Mouse (Mus musculus): ENCODE data around the gene Gars. TPM values are rescaled to one million over a fixed set of nuclear protein-coding genes. Genes with fewer than 3 reads are reported as not detected.

The Gars gene
- polyA plus RNA-seq, 1 experiment from 2014 or later = 172 TPM

DNA sequence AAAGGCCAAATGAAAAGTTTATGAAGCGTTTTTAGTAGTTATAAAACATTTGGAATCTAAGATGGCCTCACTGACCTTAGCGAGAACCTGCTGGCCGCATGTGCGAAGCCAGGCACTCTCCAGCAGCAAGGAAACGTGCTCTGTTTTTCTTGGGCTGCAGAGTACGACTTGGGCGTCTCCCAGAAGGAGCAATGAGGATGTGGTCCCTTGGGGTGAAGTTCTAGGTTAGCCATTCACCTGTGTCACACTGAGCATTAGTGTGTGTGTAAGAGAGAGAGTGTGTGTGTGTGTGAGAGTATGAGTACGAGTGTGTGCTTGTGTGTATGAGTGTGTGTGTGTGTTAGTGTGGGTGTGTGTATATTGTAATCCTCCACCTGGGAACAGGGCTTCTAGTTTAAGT lies 5.4 kb downstream of the Gars start:
- Histone ChIP-seq H3K9ac (ENCODE audit: low read length) (no peak overlapping the region), H3K27ac (replicated peaks; ENCODE audit: low read depth, low read length) (no peak overlapping the region), H3K4me1 (ENCODE audit: control insufficient read depth, insufficient read depth, low read length) (peaks cover 6% of the 10 kb centered on the region; the same call in 1 of the 2 replicates), H3K9me3 (ENCODE audit: control insufficient read depth, low read length) (no peaks in the 10 kb centered on the region), H3K36me3 (ENCODE audit: control insufficient read depth, insufficient read depth, low read length) (peaks cover 3% of the 10 kb centered on the region; the same call in 1 of the 2 replicates), H3K27me3 (ENCODE audit: control insufficient read depth, insufficient read depth, low read length) (no peaks in the 10 kb centered on the region), H3K4me3 (ENCODE audit: low read depth, low read length) (no peak overlapping the region), H3K4me2 (ENCODE audit: low read depth, severe bottlenecking) (no peak overlapping the region)
- ATAC-seq (ENCODE audit: insufficient number of reproducible peaks, low FRiP score, low TSS enrichment, low read depth) = no peak
- WGBS = 82% methylated on average over 8 of the region's 8 CpGs
- DNase-seq (ENCODE audit: low spot score) = no peak

GRCm38 (mm10) chr6:55044542-55044941 lies 6.7 kb downstream of the Gars start:
- DNase-seq (ENCODE audit: low spot score) (no peak), ATAC-seq (ENCODE audit: insufficient number of reproducible peaks, low FRiP score, low TSS enrichment, low read depth) (no peak)
- Histone ChIP-seq H3K4me3 (ENCODE audit: low read depth, low read length) (no peak overlapping the region), H3K36me3 (ENCODE audit: control insufficient read depth, insufficient read depth, low read length) (peaks cover 3% of the 10 kb centered on the region; the same call in 1 of the 2 replicates), H3K27me3 (ENCODE audit: control insufficient read depth, insufficient read depth, low read length) (no peaks in the 10 kb centered on the region), H3K27ac (replicated peaks; ENCODE audit: low read depth, low read length) (no peak overlapping the region), H3K9me3 (ENCODE audit: control insufficient read depth, low read length) (no peaks in the 10 kb centered on the region), H3K9ac (ENCODE audit: low read length) (no peak overlapping the region), H3K4me1 (ENCODE audit: control insufficient read depth, insufficient read depth, low read length) (no peaks in the 10 kb centered on the region), H3K4me2 (ENCODE audit: low read depth, severe bottlenecking) (no peak overlapping the region)
- 80% methylated on average over 5 of the region's 5 CpGs for WGBS

DNA sequence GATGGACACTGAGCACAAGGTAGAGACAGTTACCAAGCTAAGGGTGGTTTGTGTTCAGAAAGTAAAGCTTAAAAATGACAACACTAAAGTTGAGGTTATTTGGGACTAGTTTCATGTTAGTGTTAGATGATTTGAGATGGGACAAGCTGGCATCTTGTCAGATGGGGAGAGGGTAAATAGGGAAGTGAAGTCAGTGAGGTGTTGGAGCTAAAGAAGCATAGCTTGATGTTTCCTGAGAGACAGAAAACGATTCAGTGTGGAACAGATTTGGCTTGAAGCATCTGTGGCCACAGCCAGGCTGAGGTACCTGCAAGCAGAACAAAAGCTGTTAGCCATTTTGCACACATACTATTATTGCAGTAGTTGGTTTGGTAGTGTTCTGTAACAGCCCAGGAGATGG lies 7.5 kb downstream of the Gars start:
- 72% methylated on average over 1 of the region's 1 CpGs for WGBS
- Histone ChIP-seq H3K4me3 (ENCODE audit: low read depth, low read length) (no peak overlapping the region), H3K27me3 (ENCODE audit: control insufficient read depth, insufficient read depth, low read length) (no peaks in the 10 kb centered on the region), H3K4me2 (ENCODE audit: low read depth, severe bottlenecking) (no peak overlapping the region), H3K36me3 (ENCODE audit: control insufficient read depth, insufficient read depth, low read length) (peaks cover 3% of the 10 kb centered on the region; the same call in 1 of the 2 replicates), H3K4me1 (ENCODE audit: control insufficient read depth, insufficient read depth, low read length) (no peaks in the 10 kb centered on the region), H3K9me3 (ENCODE audit: control insufficient read depth, low read length) (no peaks in the 10 kb centered on the region), H3K27ac (replicated peaks; ENCODE audit: low read depth, low read length) (no peak overlapping the region), H3K9ac (ENCODE audit: low read length) (no peak overlapping the region)
- ATAC-seq (ENCODE audit: insufficient number of reproducible peaks, low FRiP score, low TSS enrichment, low read depth) (no peak), DNase-seq (ENCODE audit: low spot score) (no peak)

GRCm38 (mm10) chr6:55049186-55049585 lies 11.4 kb downstream of the Gars start:
- no peaks in the 10 kb centered on the region for H3K27me3 ChIP-seq (ENCODE audit: control insufficient read depth, insufficient read depth, low read length)
- H3K4me2 ChIP-seq (ENCODE audit: low read depth, severe bottlenecking) = no peak overlapping the region
- no peak overlapping the region for H3K4me3 ChIP-seq (ENCODE audit: low read depth, low read length)
- peaks cover 12% of the 10 kb centered on the region for H3K36me3 ChIP-seq (ENCODE audit: control insufficient read depth, insufficient read depth, low read length)
- no peak overlapping the region for H3K9ac ChIP-seq (ENCODE audit: low read length)
- no peak overlapping the region for H3K27ac ChIP-seq (replicated peaks; ENCODE audit: low read depth, low read length)
- 91% methylated on average over 10 of the region's 10 CpGs for WGBS
- DNase-seq (ENCODE audit: low spot score) (no peak), ATAC-seq (ENCODE audit: insufficient number of reproducible peaks, low FRiP score, low TSS enrichment, low read depth) (no peak)
- H3K9me3 ChIP-seq (ENCODE audit: control insufficient read depth, low read length) = no peaks in the 10 kb centered on the region
- no peaks in the 10 kb centered on the region for H3K4me1 ChIP-seq (ENCODE audit: control insufficient read depth, insufficient read depth, low read length)

DNA sequence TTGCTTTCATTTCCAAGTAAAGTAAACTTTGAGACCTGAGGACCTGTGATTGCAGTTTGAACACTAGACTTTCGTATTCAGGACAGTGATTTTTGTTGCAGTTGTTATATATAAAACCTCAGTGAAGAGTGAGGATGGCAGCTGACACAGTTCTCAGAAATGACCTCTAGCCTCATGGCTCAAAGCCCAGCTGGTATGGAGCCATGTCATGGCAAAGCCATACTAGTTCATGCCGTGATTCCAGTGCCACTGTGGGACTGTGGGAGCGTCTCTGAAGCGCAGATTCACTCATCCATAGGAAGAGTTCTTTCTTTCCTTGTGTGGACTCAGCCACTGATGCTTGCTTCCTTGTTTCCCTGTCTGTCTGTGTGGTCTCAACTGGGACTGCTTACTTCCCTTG lies 16.7 kb downstream of the Gars start:
- DNase-seq (ENCODE audit: low spot score) (no peak), ATAC-seq (ENCODE audit: insufficient number of reproducible peaks, low FRiP score, low TSS enrichment, low read depth) (no peak)
- Histone ChIP-seq H3K27ac (replicated peaks; ENCODE audit: low read depth, low read length) (no peak overlapping the region), H3K4me2 (ENCODE audit: low read depth, severe bottlenecking) (no peak overlapping the region), H3K27me3 (ENCODE audit: control insufficient read depth, insufficient read depth, low read length) (no peaks in the 10 kb centered on the region), H3K4me1 (ENCODE audit: control insufficient read depth, insufficient read depth, low read length) (no peaks in the 10 kb centered on the region), H3K9ac (ENCODE audit: low read length) (no peak overlapping the region), H3K36me3 (ENCODE audit: control insufficient read depth, insufficient read depth, low read length) (peaks cover 9% of the 10 kb centered on the region; the same call in 1 of the 2 replicates), H3K4me3 (ENCODE audit: low read depth, low read length) (no peak overlapping the region), H3K9me3 (ENCODE audit: control insufficient read depth, low read length) (no peaks in the 10 kb centered on the region)
- 91% methylated on average over 4 of the region's 4 CpGs for WGBS

- Histone ChIP-seq H3K4me2 (ENCODE audit: low read depth, severe bottlenecking) (no peak overlapping the region), H3K9me3 (ENCODE audit: control insufficient read depth, low read length) (no peaks in the 10 kb centered on the region), H3K9ac (ENCODE audit: low read length) (no peak overlapping the region), H3K27me3 (ENCODE audit: control insufficient read depth, insufficient read depth, low read length) (no peaks in the 10 kb centered on the region), H3K36me3 (ENCODE audit: control insufficient read depth, insufficient read depth, low read length) (peaks cover 8% of the 10 kb centered on the region; the same call in 1 of the 2 replicates), H3K4me1 (ENCODE audit: control insufficient read depth, insufficient read depth, low read length) (no peaks in the 10 kb centered on the region), H3K27ac (replicated peaks; ENCODE audit: low read depth, low read length) (no peak overlapping the region), H3K4me3 (ENCODE audit: low read depth, low read length) (no peak overlapping the region)
- WGBS = 88% methylated on average over 3 of the region's 3 CpGs
- ATAC-seq (ENCODE audit: insufficient number of reproducible peaks, low FRiP score, low TSS enrichment, low read depth) (no peak), DNase-seq (ENCODE audit: low spot score) (no peak)
Measured at GRCm38 (mm10) chr6:55057427-55057826, 19.6 kb downstream of the Gars start.

DNA sequence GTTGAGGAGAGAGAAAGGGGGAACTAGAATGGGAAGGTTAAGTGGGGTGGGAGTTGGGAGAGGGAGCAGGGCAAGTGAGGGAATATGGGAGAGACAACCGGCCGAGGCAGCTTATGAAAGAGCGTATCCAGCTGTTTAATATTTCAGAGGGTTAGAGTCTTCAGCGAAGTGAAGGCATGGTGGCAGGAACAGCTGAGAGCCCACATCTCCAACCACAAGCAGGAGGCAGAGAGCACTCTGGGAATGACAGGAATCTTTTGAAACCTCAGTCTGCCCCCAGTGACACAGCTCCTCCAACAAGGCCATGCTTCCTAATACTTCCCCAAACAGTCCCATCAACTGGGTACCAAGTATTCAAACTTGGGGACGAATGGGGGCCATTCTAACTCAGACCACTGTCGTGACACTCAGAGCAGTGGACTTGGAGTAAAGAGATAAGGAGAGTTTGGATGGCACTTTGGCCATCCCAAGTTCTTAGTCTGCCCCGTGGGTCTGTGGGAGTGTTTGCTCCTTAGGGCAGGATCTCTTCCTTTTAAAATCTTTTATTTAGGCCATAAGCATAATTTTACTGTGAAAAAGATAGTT lies 22.5 kb downstream of the Gars start:
- no peaks in the 10 kb centered on the region for H3K4me1 ChIP-seq (ENCODE audit: control insufficient read depth, insufficient read depth, low read length)
- no peak overlapping the region for H3K4me3 ChIP-seq (ENCODE audit: low read depth, low read length)
- no peak overlapping the region for H3K9ac ChIP-seq (ENCODE audit: low read length)
- no peaks in the 10 kb centered on the region for H3K9me3 ChIP-seq (ENCODE audit: control insufficient read depth, low read length)
- H3K27me3 ChIP-seq (ENCODE audit: control insufficient read depth, insufficient read depth, low read length) = no peaks in the 10 kb centered on the region
- 82% methylated on average over 7 of the region's 7 CpGs for WGBS
- H3K4me2 ChIP-seq (ENCODE audit: low read depth, severe bottlenecking) = no peak overlapping the region
- DNase-seq (ENCODE audit: low spot score) (no peak), ATAC-seq (ENCODE audit: insufficient number of reproducible peaks, low FRiP score, low TSS enrichment, low read depth) (no peak)
- H3K36me3 ChIP-seq (ENCODE audit: control insufficient read depth, insufficient read depth, low read length) = peaks cover 2% of the 10 kb centered on the region; the same call in 1 of the 2 replicates
- no peak overlapping the region for H3K27ac ChIP-seq (replicated peaks; ENCODE audit: low read depth, low read length)

DNA sequence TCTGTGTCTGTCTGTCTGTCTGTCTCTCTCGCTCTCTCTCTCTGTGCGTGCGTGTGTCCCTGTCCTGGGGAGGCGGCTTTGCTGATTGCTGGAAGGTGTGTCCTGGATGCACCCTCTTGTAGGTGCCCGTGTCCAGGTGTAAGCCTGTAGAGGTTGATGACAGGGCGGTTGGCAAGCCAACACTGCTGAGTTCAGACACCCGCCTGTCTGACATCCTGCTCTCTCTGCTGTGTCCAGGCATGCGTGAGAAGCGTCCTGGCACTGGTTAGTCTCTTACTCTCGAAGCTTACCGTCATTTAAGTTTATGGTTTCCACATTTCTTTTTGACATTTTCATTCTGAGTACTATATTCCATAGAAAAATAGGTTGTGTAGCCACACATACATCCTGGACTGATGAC lies 23.5 kb downstream of the Gars start:
- Histone ChIP-seq H3K9ac (ENCODE audit: low read length) (no peak overlapping the region), H3K4me2 (ENCODE audit: low read depth, severe bottlenecking) (no peak overlapping the region), H3K27me3 (ENCODE audit: control insufficient read depth, insufficient read depth, low read length) (no peaks in the 10 kb centered on the region), H3K36me3 (ENCODE audit: control insufficient read depth, insufficient read depth, low read length) (peaks cover 4% of the 10 kb centered on the region; the same call in 1 of the 2 replicates), H3K4me1 (ENCODE audit: control insufficient read depth, insufficient read depth, low read length) (no peaks in the 10 kb centered on the region), H3K27ac (replicated peaks; ENCODE audit: low read depth, low read length) (no peak overlapping the region), H3K4me3 (ENCODE audit: low read depth, low read length) (no peak overlapping the region), H3K9me3 (ENCODE audit: control insufficient read depth, low read length) (no peaks in the 10 kb centered on the region)
- WGBS = 89% methylated on average over 11 of the region's 11 CpGs
- no peak for ATAC-seq (ENCODE audit: insufficient number of reproducible peaks, low FRiP score, low TSS enrichment, low read depth)
- no peak for DNase-seq (ENCODE audit: low spot score)

GRCm38 (mm10) chr6:55062200-55062599 lies 24.4 kb downstream of the Gars start:
- H3K27me3 ChIP-seq (ENCODE audit: control insufficient read depth, insufficient read depth, low read length) = no peaks in the 10 kb centered on the region
- no peak overlapping the region for H3K4me2 ChIP-seq (ENCODE audit: low read depth, severe bottlenecking)
- WGBS = 69% methylated on average over 5 of the region's 5 CpGs
- H3K36me3 ChIP-seq (ENCODE audit: control insufficient read depth, insufficient read depth, low read length) = peaks cover 4% of the 10 kb centered on the region; the same call in 1 of the 2 replicates
- no peak overlapping the region for H3K4me3 ChIP-seq (ENCODE audit: low read depth, low read length)
- DNase-seq (ENCODE audit: low spot score) = no peak
- H3K9ac ChIP-seq (ENCODE audit: low read length) = no peak overlapping the region
- H3K27ac ChIP-seq (replicated peaks; ENCODE audit: low read depth, low read length) = no peak overlapping the region
- no peaks in the 10 kb centered on the region for H3K9me3 ChIP-seq (ENCODE audit: control insufficient read depth, low read length)
- H3K4me1 ChIP-seq (ENCODE audit: control insufficient read depth, insufficient read depth, low read length) = no peaks in the 10 kb centered on the region
- no peak for ATAC-seq (ENCODE audit: insufficient number of reproducible peaks, low FRiP score, low TSS enrichment, low read depth)

All from limb, embryonic 11.5 days (tissue).